Mouse (Mus musculus) erythroblast, embryonic 14.5 days (primary cell): ENCODE measurements around the gene Ltb.

Source experiments
- GATA1 ChIP-seq: IDR thresholded peaks from 2 replicates; pipeline ENCODE4 v1.6.1; 2012; ENCODE audit warnings: low read length, inconsistent platforms, mixed read lengths
- TAL1 ChIP-seq: IDR thresholded peaks from 3 replicates; pipeline ENCODE4 v1.6.1; 2012; ENCODE audit warnings: low read length, inconsistent platforms, mixed read lengths

- TF ChIP-seq GATA1 (no peak), TAL1 (no peak)
These were observed 36.5 kb upstream of the Ltb start for GRCm38 (mm10) chr17:35157661-35158175.
